29 mouse cellular contexts compared by ENCODE assay signal in genomic region chr14:30360004-30360403, GRCm38 (mm10).
A peak's percentile ranks its signal among the peaks of the same experiment; 100 is the strongest.
DNase-seq lines count a peak whose midpoint lies in the region; ATAC-seq and TF ChIP-seq lines count a peak whose summit lies in the region.
"Had no signal": no experiment of that assay in that cellular context is flagged by ENCODE, and none has a peak within 500 bp of the region (broad histone marks: within the 10 kb centered on the region; RNA-seq: fewer than 3 reads in every experiment).

No protein-coding gene starts in this region.

- no peaks in the 10 kb centered on the region for H3K27me3 ChIP-seq in kidney, postnatal 0 days (ENCODE audit: insufficient read depth, low read length)
- H3K27me3 ChIP-seq in kidney, adult 2 months (replicated peaks; ENCODE audit: control insufficient read depth, insufficient read depth, low read length) = no peaks in the 10 kb centered on the region
- no peaks in the 10 kb centered on the region for H3K27me3 ChIP-seq in lung, embryonic 16.5 days (ENCODE audit: control insufficient read depth, insufficient read depth, low read depth, low read length)
- peaks cover 13% of the 10 kb centered on the region for H3K27me3 ChIP-seq in limb, embryonic 10.5 days (ENCODE audit: low read depth, poor library complexity, severe bottlenecking)
- H3K27me3 ChIP-seq in limb, embryonic 11.5 days (ENCODE audit: control insufficient read depth, insufficient read depth, low read length) = no peaks in the 10 kb centered on the region
- H3K27me3 ChIP-seq: CH12.LX had no signal

- no peak overlapping the region for H3K4me3 ChIP-seq in kidney, postnatal 0 days (replicated peaks; ENCODE audit: low read depth, low read length)
- H3K4me3 ChIP-seq in kidney, adult 2 months (ENCODE audit: insufficient read depth, low read depth, low read length) = no peak overlapping the region
- H3K4me3 ChIP-seq in lung, embryonic 16.5 days (ENCODE audit: low read length) = no peak overlapping the region
- H3K4me3 ChIP-seq in limb, embryonic 10.5 days = no peak overlapping the region
- no peak overlapping the region for H3K4me3 ChIP-seq in limb, embryonic 11.5 days (ENCODE audit: low read depth, low read length)
- H3K4me3 ChIP-seq: erythroblast, embryonic 14.5 days; hindbrain, embryonic 10.5 days; limb, embryonic 13.5 days; midbrain, embryonic 10.5 days; myocyte; neural tube, embryonic 12.5 days had no signal

- peak; percentile 41; the same call in 1 of the 2 replicates for TF ChIP-seq CTCF in kidney, postnatal 0 days (IDR thresholded peaks at IDR 0.05; ENCODE audit: low read depth)
- no peak for TF ChIP-seq CTCF in kidney, adult 2 months (conservative IDR thresholded peaks at IDR 0.05; ENCODE audit: insufficient read depth, insufficient read length, low read depth, low read length)

- H3K27ac ChIP-seq in kidney, postnatal 0 days = no peak overlapping the region
- no peak overlapping the region for H3K27ac ChIP-seq in kidney, adult 2 months (ENCODE audit: insufficient read depth, low read depth, low read length)
- peak overlapping the region; percentile 78 for H3K27ac ChIP-seq in lung, embryonic 16.5 days (ENCODE audit: low read length)
- H3K27ac ChIP-seq in limb, embryonic 10.5 days = no peak overlapping the region
- H3K27ac ChIP-seq in limb, embryonic 11.5 days (replicated peaks; ENCODE audit: low read depth, low read length) = no peak overlapping the region
- H3K27ac ChIP-seq: hindbrain, embryonic 10.5 days; limb, embryonic 13.5 days; midbrain, embryonic 10.5 days; neural tube, embryonic 12.5 days had no signal

- no peak for TF ChIP-seq POLR2A in kidney, adult 2 months (IDR thresholded peaks at IDR 0.05; ENCODE audit: low read depth, low read length)

- ATAC-seq in kidney, postnatal 0 days (replicated peaks; ENCODE audit: low FRiP score, low read depth) = no peak
- ATAC-seq in lung, embryonic 16.5 days (ENCODE audit: low read depth) = peak; percentile 41; the same call in 1 of the 2 replicates
- no peak for ATAC-seq in limb, embryonic 11.5 days (ENCODE audit: insufficient number of reproducible peaks, low FRiP score, low TSS enrichment, low read depth)
- ATAC-seq: activated CD4-positive, CD25-positive, alpha-beta regulatory T cell, adult 4 months; hindbrain, embryonic 16.5 days; midbrain, embryonic 16.5 days had no signal

- H3K9ac ChIP-seq in kidney, postnatal 0 days (ENCODE audit: low read depth, low read length) = no peak overlapping the region
- no peak overlapping the region for H3K9ac ChIP-seq in lung, embryonic 16.5 days (ENCODE audit: low read length)
- no peak overlapping the region for H3K9ac ChIP-seq in limb, embryonic 11.5 days (ENCODE audit: low read length)
- H3K9ac ChIP-seq: limb, embryonic 13.5 days; neural tube, embryonic 12.5 days had no signal

- H3K36me3 ChIP-seq in kidney, postnatal 0 days (ENCODE audit: insufficient read depth, low read length) = no peaks in the 10 kb centered on the region
- H3K36me3 ChIP-seq in kidney, adult 2 months (ENCODE audit: control insufficient read depth, insufficient read depth, low read length) = no peaks in the 10 kb centered on the region
- H3K36me3 ChIP-seq in lung, embryonic 16.5 days (ENCODE audit: control insufficient read depth, insufficient read depth, low read length) = no peaks in the 10 kb centered on the region
- no peaks in the 10 kb centered on the region for H3K36me3 ChIP-seq in limb, embryonic 10.5 days
- H3K36me3 ChIP-seq in limb, embryonic 11.5 days (ENCODE audit: control insufficient read depth, insufficient read depth, low read length) = no peaks in the 10 kb centered on the region
- H3K36me3 ChIP-seq: hindbrain, embryonic 10.5 days; limb, embryonic 13.5 days; midbrain, embryonic 10.5 days; neural tube, embryonic 12.5 days had no signal

- no peak overlapping the region for H3K4me2 ChIP-seq in kidney, postnatal 0 days (ENCODE audit: low read length)
- H3K4me2 ChIP-seq in lung, embryonic 16.5 days (ENCODE audit: low read depth, low read length) = no peak overlapping the region
- no peak overlapping the region for H3K4me2 ChIP-seq in limb, embryonic 11.5 days (ENCODE audit: low read depth, severe bottlenecking)
- H3K4me2 ChIP-seq: limb, embryonic 13.5 days; liver, embryonic 11.5 days; neural tube, embryonic 12.5 days had no signal

- H3K9me3 ChIP-seq in kidney, postnatal 0 days (replicated peaks; ENCODE audit: low read length) = no peaks in the 10 kb centered on the region
- H3K9me3 ChIP-seq in lung, embryonic 16.5 days (ENCODE audit: control insufficient read depth, low read length) = no peaks in the 10 kb centered on the region
- H3K9me3 ChIP-seq in limb, embryonic 10.5 days (replicated peaks) = no peaks in the 10 kb centered on the region
- H3K9me3 ChIP-seq in limb, embryonic 11.5 days (ENCODE audit: control insufficient read depth, low read length) = no peaks in the 10 kb centered on the region
- H3K9me3 ChIP-seq: hindbrain, embryonic 10.5 days; limb, embryonic 13.5 days; midbrain, embryonic 10.5 days; neural tube, embryonic 12.5 days had no signal

- 62% methylated on average over 6 of the region's 6 CpGs for WGBS in kidney, postnatal 0 days
- WGBS in kidney, adult 2 months = 63% methylated on average over 6 of the region's 6 CpGs
- 47% methylated on average over 6 of the region's 6 CpGs for WGBS in lung, embryonic 16.5 days
- 81% methylated on average over 6 of the region's 6 CpGs for WGBS in limb, embryonic 10.5 days
- 75% methylated on average over 6 of the region's 6 CpGs for WGBS in limb, embryonic 11.5 days

- no peaks in the 10 kb centered on the region for H3K4me1 ChIP-seq in kidney, postnatal 0 days (replicated peaks; ENCODE audit: insufficient read depth, low read length)
- no peaks in the 10 kb centered on the region for H3K4me1 ChIP-seq in kidney, adult 2 months (ENCODE audit: control insufficient read depth, insufficient read depth, low read length)
- peaks cover 10% of the 10 kb centered on the region; the same call in 1 of the 2 replicates for H3K4me1 ChIP-seq in lung, embryonic 16.5 days (replicated peaks; ENCODE audit: control insufficient read depth, insufficient read depth, low read length)
- H3K4me1 ChIP-seq in limb, embryonic 10.5 days = peaks cover 23% of the 10 kb centered on the region
- no peaks in the 10 kb centered on the region for H3K4me1 ChIP-seq in limb, embryonic 11.5 days (ENCODE audit: control insufficient read depth, insufficient read depth, low read length)
- H3K4me1 ChIP-seq: hindbrain, embryonic 10.5 days; midbrain, embryonic 10.5 days; neural tube, embryonic 12.5 days had no signal

- DNase-seq in kidney, postnatal 0 days (ENCODE audit: low spot score) = peak; percentile 62
- no peak for DNase-seq in kidney, adult 2 months
- DNase-seq in lung, postnatal 36 days = no peak
- DNase-seq in limb, embryonic 10.5 days (ENCODE audit: low spot score) = peak; percentile 6
- DNase-seq in limb, embryonic 11.5 days (ENCODE audit: low spot score) = peak; percentile 13
- DNase-seq in embryo, embryonic 10.5 days (ENCODE audit: low spot score) = no peak
- DNase-seq: adrenal gland, adult 2 months; adrenal gland, postnatal 36 days; cerebellum, adult 18-20 months; cerebellum, postnatal 10 days; gastrocnemius, postnatal 10 days; heart, postnatal 14 days; kidney, adult 18-20 months; kidney, postnatal 4 days; lung, postnatal 14 days; right cerebral cortex, adult 18-20 months; thymus, postnatal 14 days had no signal

Comparison
In these comparisons a context has a peak if more than half of its experiments do, and no peak if none do; other contexts are left out.
1. DNase-seq: peak in kidney, postnatal 0 days (single experiment), limb, embryonic 10.5 days (single experiment) and limb, embryonic 11.5 days (single experiment); none in kidney, adult 2 months (single experiment), lung, postnatal 36 days (single experiment) and embryo, embryonic 10.5 days (single experiment).